Mouse (Mus musculus): Measurements from ENCODE around the gene Pgs1. TPM values are rescaled to one million over a fixed set of nuclear protein-coding genes. Genes with fewer than 3 reads are reported as not detected.

Gene Pgs1
- 54.5 and 66.6 TPM in 2 replicates for polyA plus RNA-seq (2012; rRNA removed)

DNA sequence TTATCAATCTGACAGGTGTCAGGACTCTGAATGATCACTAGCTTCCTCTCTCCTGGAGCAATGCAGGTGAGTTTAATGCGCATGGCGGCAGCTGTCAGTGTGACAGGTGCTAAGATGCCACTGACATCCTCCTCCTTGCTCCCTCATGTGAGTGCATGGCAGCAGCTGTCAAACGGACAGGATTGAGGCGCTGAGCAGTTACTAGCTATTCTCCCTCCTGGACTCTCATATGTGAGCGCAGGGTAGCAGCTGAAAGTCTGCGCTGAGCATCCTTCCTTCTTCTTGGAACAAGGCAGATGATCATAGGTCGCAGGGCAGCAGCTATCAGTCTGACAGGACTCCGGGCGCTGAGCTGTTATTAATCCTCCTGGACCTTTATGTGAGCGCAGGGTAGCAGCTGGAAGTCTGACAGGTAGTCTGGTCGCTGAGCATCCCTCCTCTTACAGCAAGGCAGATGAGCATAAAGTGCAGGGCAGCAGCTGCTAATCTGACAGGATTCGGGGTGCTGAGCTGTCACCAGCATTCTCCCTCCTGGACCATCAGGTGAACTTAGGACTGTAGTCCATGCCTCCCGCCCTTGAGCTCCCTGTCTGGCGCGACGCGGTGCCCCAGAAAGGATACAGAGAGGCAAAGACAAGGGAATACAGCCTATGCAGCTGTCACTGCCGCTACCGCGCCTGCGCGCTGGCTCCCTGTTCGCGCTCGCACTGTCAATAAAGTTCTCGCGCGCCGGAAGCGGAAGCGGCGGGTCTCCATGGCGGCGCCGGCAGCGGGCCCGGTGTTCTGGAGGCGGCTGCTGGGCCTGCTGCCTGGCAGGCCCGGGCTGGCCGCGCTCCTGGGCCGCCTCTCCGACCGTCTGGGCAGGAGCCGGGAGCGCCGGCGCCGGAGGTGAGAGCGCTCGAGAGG is at the start of gene Pgs1:
Gene Pgs1, plus strand, starts transcription at position 167 of the 906 bp plus-strand sequence.

GRCm38 (mm10) chr11:117969945-117970872 is 15.9 kb upstream of the Pgs1 start, which contains the start of gene Socs3:
Gene Socs3 (minus strand): TSS chr11:117970047.

Other genes starting within 250 kb of the Pgs1 start
- gene Tmc8, start 204.2 kb upstream of the Pgs1 start, polyA plus RNA-seq (2012; rRNA removed), result 28.6 and 35.7 TPM in 2 replicates
- gene Tmc6, start 204.1 kb upstream of the Pgs1 start, polyA plus RNA-seq (2012; rRNA removed), result 103 and 111 TPM in 2 replicates
- 0.28 and 0.38 TPM in 2 replicates for gene 6030468B19Rik, start 188.6 kb upstream of the Pgs1 start, polyA plus RNA-seq (2012; rRNA removed)
- 0.12 TPM in 1 of 2 replicates, not detected in the other for gene Gm20708, start 176.6 kb upstream of the Pgs1 start, polyA plus RNA-seq (2012; rRNA removed)
- 338 and 560 TPM in 2 replicates for gene Syngr2, start 176.6 kb upstream of the Pgs1 start, polyA plus RNA-seq (2012; rRNA removed)
- gene Afmid, start 160.4 kb upstream of the Pgs1 start, polyA plus RNA-seq (2012; rRNA removed), result 12.5 and 14.7 TPM in 2 replicates
- 42.2 and 49.5 TPM in 2 replicates for gene Tk1, start 160.2 kb upstream of the Pgs1 start, polyA plus RNA-seq (2012; rRNA removed)
- gene Birc5, start 137.0 kb upstream of the Pgs1 start, polyA plus RNA-seq (2012; rRNA removed), result 9.9 and 12.5 TPM in 2 replicates
- 0.07 TPM in 1 of 2 replicates, not detected in the other for gene Tmem235, start 125.5 kb upstream of the Pgs1 start, polyA plus RNA-seq (2012; rRNA removed)
- gene Tha1, start 112.8 kb upstream of the Pgs1 start, polyA plus RNA-seq (2012; rRNA removed), result 31.2 and 33.4 TPM in 2 replicates
- 18.9 and 26.0 TPM in 2 replicates for gene Socs3, start 16.2 kb upstream of the Pgs1 start, polyA plus RNA-seq (2012; rRNA removed)
- 0.05 and 0.06 TPM in 2 replicates for gene Dnah17, start 144.3 kb downstream of the Pgs1 start, polyA plus RNA-seq (2012; rRNA removed)

All from colon, adult 2 months (tissue).